Mouse (Mus musculus) MEL (cell line): ENCODE results near the gene Spock1. TPM values are rescaled to one million over a fixed set of nuclear protein-coding genes. Genes with fewer than 3 reads are reported as not detected.

Source experiments
- DNase-seq: peaks from one replicate; pipeline ENCODE4 v3.0.0; 2011; ENCODE audit warnings: low read depth, low spot score
- H3K27ac ChIP-seq: 2 replicates; pipeline ENCODE4 v1.5.1; 2012; ENCODE audit warnings: low read depth, mild to moderate bottlenecking, control low read depth, low read length, moderate library complexity; ENCODE audit not compliant: control insufficient read depth
- H3K27me3 ChIP-seq, 2 experiments: fragments of 150-350 bp in 1 of 2; sonication (generic) in 1 of 2; 2 replicates each; pipeline ENCODE4 v1.6.1; 2012; ENCODE audit warnings: low read length in 2 of 2, mild to moderate bottlenecking in 2 of 2, improper control_type of control experiment in 1 of 2, moderate library complexity in 1 of 2; ENCODE audit not compliant: insufficient read depth in 2 of 2, control insufficient read depth in 1 of 2
- H3K36me3 ChIP-seq, 2 experiments: 2 replicates each; pipeline ENCODE4 v1.6.1; 2012 to 2014; ENCODE audit warnings: low read length in 2 of 2, improper control_type of control experiment in 1 of 2, inconsistent platforms in 1 of 2, mild to moderate bottlenecking in 1 of 2; ENCODE audit not compliant: insufficient read depth in 2 of 2, control insufficient read depth in 1 of 2
- H3K4me1 ChIP-seq, 2 experiments: fragments of 150-350 bp in 1 of 2; sonication (generic) in 1 of 2; 2 replicates each; pipeline ENCODE4 v1.6.1; 2012; ENCODE audit warnings: low read length in 2 of 2, improper control_type of control experiment in 1 of 2, mild to moderate bottlenecking in 1 of 2; ENCODE audit not compliant: insufficient read depth in 2 of 2, control insufficient read depth in 1 of 2
- H3K4me3 ChIP-seq, 2 experiments: fragments of 150-350 bp in 1 of 2; sonication (generic) in 1 of 2; 2 replicates each; pipeline ENCODE4 v1.5.1; 2012; ENCODE audit warnings: low read depth in 2 of 2, low read length in 2 of 2, mild to moderate bottlenecking in 2 of 2, moderate library complexity in 2 of 2, control low read depth in 1 of 2, improper control_type of control experiment in 1 of 2; ENCODE audit not compliant: control insufficient read depth in 1 of 2, insufficient read depth in 1 of 2
- H3K79me2 ChIP-seq: 2 replicates; pipeline ENCODE4 v1.6.1; 2012; ENCODE audit warnings: mild to moderate bottlenecking, low read length, moderate library complexity; ENCODE audit not compliant: control insufficient read depth, poor library complexity, insufficient read depth
- H3K9ac ChIP-seq: 2 replicates; pipeline ENCODE4 v1.6.1; 2012; ENCODE audit warnings: low read depth, mild to moderate bottlenecking, control low read depth, low read length, moderate library complexity; ENCODE audit not compliant: control insufficient read depth, poor library complexity, severe bottlenecking
- H3K9me3 ChIP-seq: fragments of 150-350 bp; sonication (generic); replicated peaks from 2 replicates; pipeline ENCODE4 v1.6.1; 2012; ENCODE audit warnings: mild to moderate bottlenecking, low read length, improper control_type of control experiment, moderate library complexity; ENCODE audit not compliant: insufficient read depth
- BHLHE40 ChIP-seq: IDR thresholded peaks from 2 replicates; pipeline ENCODE4 v1.6.1; 2012; ENCODE audit warnings: low read depth, mild to moderate bottlenecking, inconsistent platforms, low read length, improper control_type of control experiment, borderline replicate concordance
- CHD1 ChIP-seq: IDR thresholded peaks from 2 replicates; pipeline ENCODE4 v1.6.1; 2012; ENCODE audit warnings: low read depth, mild to moderate bottlenecking, inconsistent platforms, low read length, improper control_type of control experiment
- CHD2 ChIP-seq: IDR thresholded peaks from 2 replicates; pipeline ENCODE4 v1.6.1; 2011; ENCODE audit warnings: low read length, improper control_type of control experiment
- CTCF ChIP-seq, 3 experiments: IDR thresholded peaks in 2 of 3; conservative IDR thresholded peaks in 1 of 3; 2 replicates each; pipeline ENCODE4 v1.5.1; 2011 to 2012; ENCODE audit warnings: low read length in 3 of 3, low read depth in 2 of 3, mild to moderate bottlenecking in 2 of 3, improper control_type of control experiment in 1 of 3, inconsistent platforms in 1 of 3, mixed read lengths in 1 of 3, moderate library complexity in 1 of 3; ENCODE audit not compliant: control insufficient read depth in 1 of 3, insufficient read depth in 1 of 3, poor library complexity in 1 of 3, severe bottlenecking in 1 of 3
- E2F4 ChIP-seq: IDR thresholded peaks from 2 replicates; pipeline ENCODE4 v1.6.1; 2011; ENCODE audit warnings: low read depth, low read length, improper control_type of control experiment, borderline replicate concordance
- ELF1 ChIP-seq: IDR thresholded peaks from 2 replicates; pipeline ENCODE4 v1.6.1; 2014; ENCODE audit warnings: low read depth, mild to moderate bottlenecking, inconsistent platforms, low read length, improper control_type of control experiment, moderate library complexity
- EP300 ChIP-seq, 2 experiments: IDR thresholded peaks; 2 replicates each; pipeline ENCODE4 v1.6.1; 2011; ENCODE audit warnings: improper control_type of control experiment in 2 of 2, low read length in 2 of 2, low read depth in 1 of 2, mild to moderate bottlenecking in 1 of 2
- ETS1 ChIP-seq: IDR thresholded peaks from 2 replicates; pipeline ENCODE4 v1.6.1; 2012; ENCODE audit warnings: low read depth, mild to moderate bottlenecking, inconsistent platforms, low read length, improper control_type of control experiment, moderate library complexity
- GATA1 ChIP-seq: IDR thresholded peaks from 2 replicates; pipeline ENCODE4 v1.6.1; 2011; ENCODE audit warnings: low read depth, low read length, improper control_type of control experiment
- JUND ChIP-seq: IDR thresholded peaks from 2 replicates; pipeline ENCODE4 v1.6.1; 2011; ENCODE audit warnings: low read depth, mild to moderate bottlenecking, improper control_type of control experiment, low read length
- MAFK ChIP-seq: IDR thresholded peaks from 2 replicates; pipeline ENCODE4 v1.6.1; 2011; ENCODE audit warnings: low read depth, mild to moderate bottlenecking, low read length, improper control_type of control experiment, borderline replicate concordance
- MAX ChIP-seq: IDR thresholded peaks from 2 replicates; pipeline ENCODE4 v1.6.1; 2011; ENCODE audit warnings: low read length, improper control_type of control experiment
- MAZ ChIP-seq: IDR thresholded peaks from 2 replicates; pipeline ENCODE4 v1.6.1; 2012; ENCODE audit warnings: low read depth, mild to moderate bottlenecking, inconsistent platforms, low read length, improper control_type of control experiment
- MEF2A ChIP-seq: IDR thresholded peaks from 2 replicates; pipeline ENCODE4 v1.6.1; 2014; ENCODE audit warnings: low read depth, mild to moderate bottlenecking, inconsistent platforms, low read length, improper control_type of control experiment; ENCODE audit not compliant: poor library complexity, insufficient replicate concordance, severe bottlenecking; ENCODE audit errors: extremely low read depth
- MXI1 ChIP-seq: IDR thresholded peaks from 2 replicates; pipeline ENCODE4 v1.6.1; 2011; ENCODE audit warnings: mild to moderate bottlenecking, low read depth, low read length, improper control_type of control experiment
- MYB ChIP-seq: IDR thresholded peaks from 2 replicates; pipeline ENCODE4 v1.6.1; 2011; ENCODE audit warnings: mild to moderate bottlenecking, low read depth, low read length, improper control_type of control experiment
- MYC ChIP-seq: IDR thresholded peaks from 2 replicates; pipeline ENCODE4 v1.6.1; 2011; ENCODE audit warnings: low read depth, mild to moderate bottlenecking, low read length, improper control_type of control experiment, moderate library complexity
- NRF1 ChIP-seq: IDR thresholded peaks from 2 replicates; pipeline ENCODE4 v1.6.1; 2014; ENCODE audit warnings: low read depth, mild to moderate bottlenecking, inconsistent platforms, low read length, improper control_type of control experiment, moderate library complexity; ENCODE audit not compliant: poor library complexity, insufficient read depth, severe bottlenecking
- POLR2A ChIP-seq, 2 experiments: IDR thresholded peaks; 2 replicates each; pipeline ENCODE4 v1.6.1; 2011 to 2012; ENCODE audit warnings: low read length in 2 of 2, mild to moderate bottlenecking in 2 of 2, control low read depth in 1 of 2, improper control_type of control experiment in 1 of 2, low read depth in 1 of 2, moderate library complexity in 1 of 2; ENCODE audit not compliant: control insufficient read depth in 1 of 2, insufficient read depth in 1 of 2, poor library complexity in 1 of 2
- POLR2AphosphoS2 ChIP-seq: IDR thresholded peaks from 2 replicates; pipeline ENCODE4 v1.6.1; 2011; ENCODE audit warnings: low read length, improper control_type of control experiment
- POLR2AphosphoS5 ChIP-seq: IDR thresholded peaks from 2 replicates; pipeline ENCODE4 v1.6.1; 2012; ENCODE audit warnings: low read depth, borderline replicate concordance, mild to moderate bottlenecking, inconsistent platforms, low read length, moderate library complexity, mixed read lengths
- RCOR1 ChIP-seq: IDR thresholded peaks from 2 replicates; pipeline ENCODE4 v1.6.1; 2012; ENCODE audit warnings: low read depth, mild to moderate bottlenecking, inconsistent platforms, low read length, improper control_type of control experiment
- SIN3A ChIP-seq: IDR thresholded peaks from 2 replicates; pipeline ENCODE4 v1.6.1; 2012; ENCODE audit warnings: low read length, improper control_type of control experiment, inconsistent platforms
- TBP ChIP-seq: IDR thresholded peaks from 2 replicates; pipeline ENCODE4 v1.8.0; 2011; ENCODE audit warnings: low read depth, low read length, improper control_type of control experiment
- USF1 ChIP-seq: IDR thresholded peaks from 2 replicates; pipeline ENCODE4 v1.6.1; 2014; ENCODE audit warnings: low read depth, mild to moderate bottlenecking, inconsistent platforms, low read length, improper control_type of control experiment, moderate library complexity
- USF2 ChIP-seq, 2 experiments: IDR thresholded peaks; 2 replicates each; pipeline ENCODE4 v1.6.1; 2011 to 2012; ENCODE audit warnings: improper control_type of control experiment in 2 of 2, low read length in 2 of 2, borderline replicate concordance in 1 of 2, inconsistent platforms in 1 of 2, low read depth in 1 of 2, mild to moderate bottlenecking in 1 of 2; ENCODE audit not compliant: insufficient read depth in 1 of 2
- ZKSCAN1 ChIP-seq: IDR thresholded peaks from 2 replicates; pipeline ENCODE4 v1.6.1; 2012; ENCODE audit warnings: low read depth, mild to moderate bottlenecking, inconsistent platforms, low read length, improper control_type of control experiment, moderate library complexity
- ZMIZ1 ChIP-seq: IDR thresholded peaks from 2 replicates; pipeline ENCODE4 v1.6.1; 2012; ENCODE audit warnings: low read depth, mild to moderate bottlenecking, inconsistent platforms, low read length, improper control_type of control experiment, moderate library complexity
- ZNF384 ChIP-seq: IDR thresholded peaks from 2 replicates; pipeline ENCODE4 v1.6.1; 2012; ENCODE audit warnings: low read depth, mild to moderate bottlenecking, inconsistent platforms, low read length, improper control_type of control experiment
- polyA plus RNA-seq, 2 experiments: library from polyadenylated mRNA; stranded (reverse) in 1 of 2; unstranded in 1 of 2; fragments of >175 nt in 1 of 2; fragments of >200 nt in 1 of 2; gene quantifications; 2 replicates each; pipeline versions ENCODE4 v1.2.1 to v1.2.4; 2012; ENCODE audit warnings: low replicate concordance in 2 of 2, low read depth in 1 of 2; ENCODE audit not compliant: insufficient read length in 2 of 2, insufficient read depth in 1 of 2, missing spikeins in 1 of 2
- total RNA-seq: library from RNA; depleted of rRNA; stranded (reverse); fragments of 300-350 nt; gene quantifications from 2 replicates; pipeline ENCODE4 v1.2.3, GENCODE M21; 2012

Gene Spock1
- total and polyA plus RNA-seq, 3 experiments: not detected

DNA sequence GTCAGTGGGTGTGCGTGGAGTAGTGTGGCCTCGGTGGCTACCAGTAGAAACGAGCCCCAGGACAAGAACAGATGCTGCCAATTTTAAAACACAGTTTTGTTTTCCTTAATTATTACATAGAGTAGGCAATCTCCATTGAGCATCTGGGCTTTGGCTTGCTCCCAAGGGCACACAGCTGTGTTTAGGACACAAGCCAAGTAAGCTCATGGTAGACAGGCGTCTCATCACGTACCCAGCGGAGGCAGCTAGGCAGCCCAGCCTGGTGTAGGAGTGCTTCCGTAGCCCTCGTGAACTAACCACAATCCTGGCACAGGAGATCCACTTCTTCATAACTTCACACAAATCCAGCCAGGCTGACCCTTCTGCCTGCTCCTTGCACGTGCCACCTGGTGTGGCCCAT, 281.7 kb downstream of the Spock1 start:
- Histone ChIP-seq H3K9me3 (no peaks in the 10 kb centered on the region), H3K9ac (no peak overlapping the region), H3K36me3 (no peaks in the 10 kb centered on the region), H3K27me3 (no peaks in the 10 kb centered on the region), H3K4me3 (no peak overlapping the region), H3K27ac (no peak overlapping the region), H3K79me2 (no peaks in the 10 kb centered on the region), H3K4me1 (no peaks in the 10 kb centered on the region)
- TF ChIP-seq ZNF384 (no peak), MAX (no peak), CHD1 (no peak), POLR2AphosphoS5 (no peak), MEF2A (no peak), USF2 (IDR thresholded peaks at IDR 0.05; ENCODE audit: borderline replicate concordance in 1 of 2, insufficient read depth in 1 of 2, low read depth in 1 of 2, low read length in 2 of 2) (no peak), ELF1 (no peak), SIN3A (no peak), E2F4 (no peak), ZKSCAN1 (no peak), POLR2A (IDR thresholded peaks at IDR 0.05; ENCODE audit: control insufficient read depth in 1 of 2, insufficient read depth in 1 of 2, low read depth in 1 of 2, low read length in 2 of 2, poor library complexity in 1 of 2) (no peak), CTCF (IDR thresholded peaks at IDR 0.05 in 2 of 3, conservative IDR thresholded peaks at IDR 0.05 in 1 of 3; ENCODE audit: control insufficient read depth in 1 of 3, insufficient read depth in 1 of 3, low read depth in 2 of 3, low read length in 3 of 3, poor library complexity in 1 of 3, severe bottlenecking in 1 of 3) (no peak), BHLHE40 (no peak), USF1 (no peak), EP300 (IDR thresholded peaks at IDR 0.05; ENCODE audit: low read depth in 1 of 2, low read length in 2 of 2) (no peak), NRF1 (no peak), MAFK (no peak)
- no peak for DNase-seq

DNA sequence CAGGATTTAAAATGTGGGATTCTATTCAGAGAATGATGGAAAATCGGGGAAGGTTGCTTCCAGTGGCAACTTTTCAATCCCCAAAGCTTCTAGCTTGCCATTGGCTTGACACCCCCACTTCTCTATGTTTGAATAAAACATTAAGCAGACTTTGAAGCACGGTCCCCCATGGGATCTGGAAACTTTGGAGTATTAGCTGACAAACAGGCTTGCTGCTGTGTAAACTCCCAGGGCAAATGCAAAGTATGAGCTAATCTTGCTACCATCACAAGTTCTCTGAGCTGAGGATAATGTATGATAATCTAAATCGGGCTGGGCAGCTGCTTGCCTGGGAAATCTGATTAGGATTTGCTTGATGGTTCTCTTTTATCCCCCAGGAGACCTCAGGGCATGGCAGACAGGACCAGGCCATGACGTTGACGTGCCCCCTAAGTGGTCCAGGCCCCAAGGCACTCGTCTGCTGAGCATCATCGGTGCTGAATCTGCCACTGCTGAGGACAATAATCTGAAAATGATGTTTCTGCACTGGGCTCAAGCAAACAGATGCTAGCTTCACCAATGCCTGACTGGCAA, 284.1 kb downstream of the Spock1 start:
- no peak for DNase-seq

More for the DNA sequence above, 284.1 kb downstream of the Spock1 start:
- H3K4me1 ChIP-seq: no peaks in the 10 kb centered on the region
- no peak overlapping the region for H3K27ac ChIP-seq
- H3K9me3 ChIP-seq: no peaks in the 10 kb centered on the region
- TF ChIP-seq POLR2AphosphoS2: no peak
- no peak for TF ChIP-seq MAZ
- TF ChIP-seq CTCF (IDR thresholded peaks at IDR 0.05 in 2 of 3, conservative IDR thresholded peaks at IDR 0.05 in 1 of 3; ENCODE audit: control insufficient read depth in 1 of 3, insufficient read depth in 1 of 3, low read depth in 2 of 3, low read length in 3 of 3, poor library complexity in 1 of 3, severe bottlenecking in 1 of 3): no peak
- TF ChIP-seq POLR2AphosphoS5: no peak
- no peak for TF ChIP-seq CHD2
- TF ChIP-seq MAX: no peak
- TF ChIP-seq MYC: no peak
- TF ChIP-seq GATA1: no peak
- TF ChIP-seq MYB: no peak
- no peak for TF ChIP-seq JUND
- TF ChIP-seq TBP: no peak
- no peak for TF ChIP-seq NRF1
- no peak for TF ChIP-seq RCOR1
- no peak for TF ChIP-seq MXI1
- TF ChIP-seq ZMIZ1: no peak
- no peak for TF ChIP-seq CHD1
- no peak for TF ChIP-seq ETS1
- no peaks in the 10 kb centered on the region for H3K27me3 ChIP-seq
- H3K4me3 ChIP-seq: no peak overlapping the region
- no peaks in the 10 kb centered on the region for H3K79me2 ChIP-seq
- no peaks in the 10 kb centered on the region for H3K36me3 ChIP-seq
- no peak overlapping the region for H3K9ac ChIP-seq
